Mouse (Mus musculus) cerebellum, adult 2 months (tissue): Measurements from ENCODE around the gene Col20a1.

Experiments used
- CTCF ChIP-seq: fragments of 200-500 bp; IDR thresholded peaks from 2 replicates; pipeline ENCODE4 v1.5.1; 2011; ENCODE audit warnings: low read depth, mild to moderate bottlenecking, control low read depth, low read length, moderate library complexity, borderline replicate concordance; ENCODE audit not compliant: insufficient read depth
- POLR2A ChIP-seq: fragments of 200-500 bp; IDR thresholded peaks from 2 replicates; pipeline ENCODE4 v1.6.1; 2011; ENCODE audit warnings: low read length, control low read depth, borderline replicate concordance; ENCODE audit not compliant: insufficient read depth

DNA sequence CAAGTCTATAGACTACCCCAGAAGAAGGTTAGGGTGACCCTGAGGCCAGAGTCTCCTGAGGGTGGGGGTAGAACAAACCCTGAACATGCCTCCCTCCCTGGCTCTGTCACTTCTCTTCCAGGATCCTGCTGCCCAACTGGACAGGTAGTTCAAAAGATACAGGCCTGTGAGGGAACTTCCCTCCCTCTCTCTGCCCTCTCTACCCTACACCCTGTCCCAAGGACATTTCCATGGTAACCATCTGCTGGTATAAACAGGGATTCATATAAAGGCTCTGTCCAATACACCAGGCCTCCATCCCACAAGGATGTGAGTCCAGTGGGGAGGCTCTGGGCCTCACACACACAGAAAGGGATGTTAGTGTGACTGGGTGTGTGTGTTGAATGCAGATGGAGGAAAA is 56.0 kb downstream of the Col20a1 start:
- TF ChIP-seq CTCF (no peak), POLR2A (no peak)
